Mouse (Mus musculus) limb, embryonic 12.5 days (tissue): ENCODE measurements around the gene Hltf. TPM values are rescaled to one million over a fixed set of nuclear protein-coding genes. Genes with fewer than 3 reads are reported as not detected.

Experiments
- ATAC-seq: fragments of 200-750 bp; cut with Nextera tagmentation; 2 replicates; pipeline ENCODE4 v1.8.0; 2017; ENCODE audit warnings: low read depth, moderate TSS enrichment; ENCODE audit not compliant: insufficient number of reproducible peaks, insufficient read depth, low FRiP score, low TSS enrichment
- H3K27ac ChIP-seq: fragments of 300-500 bp; sonication (generic); 2 replicates; pipeline ENCODE4 v1.5.1; 2016; ENCODE audit warnings: mild to moderate bottlenecking, moderate library complexity
- H3K27me3 ChIP-seq: fragments of 300-500 bp; sonication (generic); 2 replicates; pipeline ENCODE4 v1.6.1; 2016; ENCODE audit warnings: mild to moderate bottlenecking, moderate library complexity
- H3K36me3 ChIP-seq: fragments of 300-500 bp; sonication (generic); 2 replicates; pipeline ENCODE4 v1.6.1; 2016; ENCODE audit warnings: mild to moderate bottlenecking, moderate library complexity
- H3K4me1 ChIP-seq: fragments of 300-500 bp; sonication (generic); replicated peaks from 2 replicates; pipeline ENCODE4 v1.6.1; 2016
- H3K4me2 ChIP-seq: fragments of 300-500 bp; sonication (generic); 2 replicates; pipeline ENCODE4 v1.6.1; 2016; ENCODE audit warnings: mild to moderate bottlenecking, moderate library complexity
- H3K4me3 ChIP-seq: fragments of 300-500 bp; sonication (generic); replicated peaks from 2 replicates; pipeline ENCODE4 v1.5.1; 2016; ENCODE audit warnings: mild to moderate bottlenecking
- H3K9ac ChIP-seq: fragments of 300-500 bp; sonication (generic); replicated peaks from 2 replicates; pipeline ENCODE4 v1.6.1; 2016; ENCODE audit warnings: mild to moderate bottlenecking, moderate library complexity
- H3K9me3 ChIP-seq: fragments of 300-500 bp; sonication (generic); 2 replicates; pipeline ENCODE4 v1.6.1; 2016; ENCODE audit warnings: mild to moderate bottlenecking, moderate library complexity
- WGBS: fragments of 180-500 bp; shearing (Covaris S2); methylation state at CpG from one replicate; pipeline ENCODE4 v1.1.7; 2016; 5-methylcytosine and 5-hydroxymethylcytosine counted together
- polyA plus RNA-seq: library from polyadenylated mRNA; unstranded; fragments of >200 nt; fragmentation: Nextera tagmentation; extraction: Ambion mirVana; gene quantifications from 2 replicates; pipeline ENCODE4 v1.2.1, GENCODE M21; 2016

Hltf gene
- polyA plus RNA-seq, 1 experiment from 2014 or later, result 20.0 TPM

DNA sequence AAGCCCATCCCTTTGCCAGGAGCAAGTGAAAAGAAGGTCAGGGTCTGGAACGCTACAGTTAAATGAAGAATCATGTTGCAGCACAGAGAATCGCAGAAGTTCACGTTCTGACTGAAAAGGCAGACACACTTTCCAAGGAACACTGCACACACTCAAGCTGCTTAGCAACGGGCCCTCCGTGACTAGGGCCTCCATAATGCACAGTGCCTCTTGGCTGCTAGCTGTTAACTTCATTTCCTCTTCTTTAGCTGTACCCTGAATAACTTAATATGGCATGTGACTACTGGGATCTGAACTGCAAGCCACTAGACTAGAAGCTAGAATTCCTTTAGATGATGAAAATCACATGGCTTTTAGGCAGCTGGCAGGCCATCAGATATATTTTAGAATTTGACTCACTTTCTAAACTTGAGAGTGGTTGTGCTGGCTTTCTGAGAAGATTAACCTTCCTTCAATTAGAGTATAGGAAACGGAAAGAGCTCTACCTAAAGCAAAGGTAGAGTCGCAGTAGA, 89.3 kb downstream of the Hltf start:
- peak; percentile 79; the same call in 1 of the 2 replicates for ATAC-seq
- H3K4me1 ChIP-seq, result peaks cover 28% of the 10 kb centered on the region
- no peaks in the 10 kb centered on the region for H3K9me3 ChIP-seq
- peaks cover 16% of the 10 kb centered on the region; the same call in 1 of the 2 replicates for H3K36me3 ChIP-seq
- H3K9ac ChIP-seq, result no peak overlapping the region
- H3K4me3 ChIP-seq, result no peak overlapping the region
- H3K27me3 ChIP-seq, result no peaks in the 10 kb centered on the region
- no peak overlapping the region for H3K27ac ChIP-seq
- no peak overlapping the region for H3K4me2 ChIP-seq
- WGBS, result 29% methylated on average over 7 of the region's 7 CpGs

DNA sequence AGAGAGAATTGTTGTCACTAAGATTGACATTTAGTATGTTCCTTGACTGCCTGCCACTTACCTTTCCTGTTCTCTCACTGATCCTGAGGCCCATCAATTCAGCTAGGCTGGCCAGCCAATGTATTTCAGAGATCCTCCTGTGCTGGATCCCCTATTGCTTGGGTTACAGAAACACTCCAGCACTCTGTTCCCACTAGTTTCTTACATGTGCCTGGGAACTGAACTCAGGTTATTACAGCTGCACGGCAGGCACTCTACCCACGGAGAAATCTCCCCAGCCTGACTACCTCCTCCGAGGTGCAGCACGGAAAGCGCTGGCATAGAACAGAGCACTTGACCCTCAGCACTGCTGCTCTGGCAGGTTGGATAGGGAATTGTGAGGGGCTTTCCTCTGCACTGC, 90.0 kb downstream of the Hltf start:
- Histone ChIP-seq H3K4me2 (no peak overlapping the region), H3K4me1 (peaks cover 22% of the 10 kb centered on the region), H3K36me3 (peaks cover 16% of the 10 kb centered on the region; the same call in 1 of the 2 replicates), H3K27me3 (no peaks in the 10 kb centered on the region), H3K27ac (no peak overlapping the region), H3K9ac (no peak overlapping the region), H3K4me3 (no peak overlapping the region), H3K9me3 (no peaks in the 10 kb centered on the region)
- 75% methylated on average over 5 of the region's 5 CpGs for WGBS
- ATAC-seq, result no peak

GRCm38 (mm10) chr3:20150511-20150910, 92.9 kb downstream of the Hltf start:
- Histone ChIP-seq H3K9me3 (no peaks in the 10 kb centered on the region), H3K36me3 (peaks cover 16% of the 10 kb centered on the region; the same call in 1 of the 2 replicates), H3K9ac (no peak overlapping the region), H3K4me1 (peaks cover 26% of the 10 kb centered on the region), H3K4me2 (no peak overlapping the region), H3K4me3 (no peak overlapping the region), H3K27me3 (no peaks in the 10 kb centered on the region), H3K27ac (no peak overlapping the region)
- 89% methylated on average over 2 of the region's 2 CpGs for WGBS
- ATAC-seq, result no peak

GRCm38 (mm10) chr3:20151651-20152050, 94.0 kb downstream of the Hltf start:
- H3K27ac ChIP-seq, result no peak overlapping the region
- ATAC-seq, result no peak
- H3K9ac ChIP-seq, result no peak overlapping the region
- no peaks in the 10 kb centered on the region for H3K9me3 ChIP-seq
- WGBS, result 96% methylated on average over 3 of the region's 3 CpGs
- H3K27me3 ChIP-seq, result no peaks in the 10 kb centered on the region
- peaks cover 20% of the 10 kb centered on the region for H3K4me1 ChIP-seq
- no peak overlapping the region for H3K4me2 ChIP-seq
- H3K4me3 ChIP-seq, result no peak overlapping the region
- peaks cover 16% of the 10 kb centered on the region; the same call in 1 of the 2 replicates for H3K36me3 ChIP-seq

GRCm38 (mm10) chr3:20154531-20155367, 97.1 kb downstream of the Hltf start, which contains the start of gene Gyg:
Gene Gyg (minus strand): TSS chr3:20155317.
- Histone ChIP-seq H3K9me3 (peaks cover 5% of the 10 kb centered on the region; the same call in 1 of the 2 replicates), H3K9ac (peak within 1 kb of the TSS; percentile 84), H3K36me3 (0 out of 2 replicates have a peak, but pooled peaks cover 4% of the 10 kb centered on the region), H3K27me3 (no peaks in the 10 kb centered on the region), H3K4me1 (peaks cover 8% of the 10 kb centered on the region; the same call in 1 of the 2 replicates), H3K4me2 (peak within 1 kb of the TSS; percentile 90), H3K4me3 (peak within 1 kb of the TSS; percentile 74), H3K27ac (no peak within 1 kb of the TSS)
- under 1% methylated on average over 73 of the region's 73 CpGs for WGBS
- ATAC-seq, result peak; percentile 90

DNA sequence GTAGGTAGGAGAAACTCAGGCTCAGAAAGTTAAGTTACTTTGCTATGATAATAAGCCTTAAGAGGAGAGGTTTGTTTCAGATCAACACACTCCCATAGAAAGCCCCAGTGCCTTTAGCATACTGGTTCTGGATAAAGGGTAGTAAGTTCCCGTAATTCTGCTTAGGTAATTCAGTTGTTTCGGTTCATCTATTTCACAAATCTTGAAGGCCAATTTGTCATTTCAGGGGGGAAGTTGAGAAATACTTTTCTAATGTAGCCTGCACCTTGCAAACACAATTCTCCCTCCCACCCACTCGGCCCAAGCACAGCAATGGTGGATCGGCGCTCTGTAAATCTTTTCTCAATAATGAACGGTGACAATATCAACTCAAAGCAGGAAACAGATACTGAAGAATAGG, 97.9 kb downstream of the Hltf start:
- Histone ChIP-seq H3K27ac (no peak overlapping the region), H3K27me3 (no peaks in the 10 kb centered on the region), H3K4me1 (peaks cover 8% of the 10 kb centered on the region; the same call in 1 of the 2 replicates), H3K36me3 (no peaks in the 10 kb centered on the region), H3K4me2 (peak overlapping the region; percentile 90), H3K9me3 (peaks cover 7% of the 10 kb centered on the region; the same call in 1 of the 2 replicates), H3K9ac (no peak overlapping the region), H3K4me3 (peak overlapping the region; percentile 74; the same call in 1 of the 2 replicates)
- 76% methylated on average over 6 of the region's 6 CpGs for WGBS
- no peak for ATAC-seq

DNA sequence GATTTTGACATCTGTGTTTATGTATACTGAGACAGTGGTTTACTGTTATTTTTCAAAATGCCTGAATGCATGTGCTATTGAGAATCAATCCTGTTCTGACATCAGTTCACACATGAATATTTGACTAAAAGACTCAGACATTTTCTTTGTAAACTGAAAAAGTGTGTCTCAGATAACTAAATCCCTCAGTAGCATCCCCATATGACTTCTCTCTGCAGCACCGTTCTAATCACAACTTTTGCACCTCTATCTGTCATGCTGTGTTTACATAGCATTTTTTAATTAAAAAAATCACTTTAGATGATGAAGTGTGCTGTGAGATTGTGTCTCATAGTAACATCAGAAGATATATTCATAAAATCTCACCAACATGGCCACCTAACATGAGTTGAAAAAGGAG, 109.9 kb downstream of the Hltf start:
- Histone ChIP-seq H3K4me1 (no peaks in the 10 kb centered on the region), H3K9ac (no peak overlapping the region), H3K27ac (no peak overlapping the region), H3K4me3 (no peak overlapping the region), H3K36me3 (no peaks in the 10 kb centered on the region), H3K4me2 (no peak overlapping the region), H3K27me3 (no peaks in the 10 kb centered on the region), H3K9me3 (no peaks in the 10 kb centered on the region)
- ATAC-seq, result no peak
- 85% methylated on average over 1 of the region's 1 CpGs for WGBS

Other genes with a start within 250 kb of the Hltf start
- gene Cp, start 100.8 kb upstream of the Hltf start, polyA plus RNA-seq, result 0.05 and 0.33 TPM in 2 replicates
- 9.6 and 10.2 TPM in 2 replicates for gene Hps3, start 22.5 kb upstream of the Hltf start, polyA plus RNA-seq
- 33.6 and 34.9 TPM in 2 replicates for gene Gyg, start 97.5 kb downstream of the Hltf start, polyA plus RNA-seq
- 2.0 and 4.0 TPM in 2 replicates for gene Cpa3, start 184.4 kb downstream of the Hltf start, polyA plus RNA-seq
- not detected in 2 replicates for gene Cpb1, start 217.9 kb downstream of the Hltf start, polyA plus RNA-seq